Mouse (Mus musculus): ENCODE results near the gene Ttbk1. TPM values are rescaled to one million over a fixed set of nuclear protein-coding genes. Genes with fewer than 3 reads are reported as not detected.

Ttbk1 gene
- not detected for total RNA-seq (2023)

DNA sequence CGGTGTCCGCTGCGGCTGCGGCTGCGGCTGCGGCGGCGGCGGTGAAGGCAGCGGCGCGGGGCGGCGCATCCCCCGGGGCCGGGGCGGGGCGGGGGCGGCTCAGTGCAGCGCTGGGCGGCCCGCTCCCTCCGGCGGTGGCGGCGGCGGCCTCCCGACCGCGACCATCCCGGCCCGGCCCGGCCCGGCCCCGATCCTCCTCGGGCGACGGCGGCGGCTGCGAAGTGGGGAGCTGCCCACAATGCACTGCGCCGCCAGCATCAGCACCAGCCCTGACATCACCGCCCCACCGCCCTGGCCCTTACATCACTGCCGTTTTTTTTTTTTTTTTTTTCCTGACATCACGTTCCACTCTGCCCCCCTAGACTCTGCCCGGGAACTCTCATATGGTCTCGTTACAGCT is at the start of gene Ttbk1:
TSS of gene Ttbk1 (minus strand) at position 245 of the 400 bp plus-strand sequence.

GRCm38 (mm10) chr17:46496623-46497434 is 9.4 kb upstream of the Ttbk1 start, which contains the start of gene Dnph1:
Dnph1 (plus strand) TSS chr17:46496711.

DNA sequence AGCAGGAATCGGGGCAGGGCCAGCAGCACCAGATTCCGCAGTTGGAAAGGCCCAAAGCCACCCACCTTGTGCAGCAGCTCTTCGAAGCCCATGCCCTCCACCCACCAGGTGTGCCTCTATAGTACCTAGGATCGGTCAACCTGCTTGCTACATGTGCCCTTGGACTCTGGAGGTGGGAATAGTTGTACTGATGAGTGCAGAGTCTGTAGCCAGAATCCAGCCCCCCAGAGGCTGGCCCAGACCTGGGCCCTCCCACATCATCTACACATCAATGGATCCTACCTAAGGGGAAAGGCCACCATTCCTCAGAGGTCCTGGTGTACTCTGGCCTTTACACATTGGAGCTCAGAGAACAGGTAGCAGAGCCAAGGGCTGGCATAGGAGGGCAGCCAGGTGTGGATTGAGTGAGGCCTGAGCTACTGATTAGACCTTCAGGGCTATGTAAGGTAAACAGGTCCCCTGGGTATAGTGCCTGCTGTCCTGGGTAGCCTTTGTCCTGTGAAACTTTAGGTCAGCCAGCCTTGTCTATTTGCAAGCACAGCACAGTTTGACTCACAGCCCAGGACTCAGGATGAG is 49.1 kb downstream of the Ttbk1 start, which contains the start of gene Slc22a7:
TSS of gene Slc22a7 (minus strand) at position 160 of the 576 bp plus-strand sequence.

DNA sequence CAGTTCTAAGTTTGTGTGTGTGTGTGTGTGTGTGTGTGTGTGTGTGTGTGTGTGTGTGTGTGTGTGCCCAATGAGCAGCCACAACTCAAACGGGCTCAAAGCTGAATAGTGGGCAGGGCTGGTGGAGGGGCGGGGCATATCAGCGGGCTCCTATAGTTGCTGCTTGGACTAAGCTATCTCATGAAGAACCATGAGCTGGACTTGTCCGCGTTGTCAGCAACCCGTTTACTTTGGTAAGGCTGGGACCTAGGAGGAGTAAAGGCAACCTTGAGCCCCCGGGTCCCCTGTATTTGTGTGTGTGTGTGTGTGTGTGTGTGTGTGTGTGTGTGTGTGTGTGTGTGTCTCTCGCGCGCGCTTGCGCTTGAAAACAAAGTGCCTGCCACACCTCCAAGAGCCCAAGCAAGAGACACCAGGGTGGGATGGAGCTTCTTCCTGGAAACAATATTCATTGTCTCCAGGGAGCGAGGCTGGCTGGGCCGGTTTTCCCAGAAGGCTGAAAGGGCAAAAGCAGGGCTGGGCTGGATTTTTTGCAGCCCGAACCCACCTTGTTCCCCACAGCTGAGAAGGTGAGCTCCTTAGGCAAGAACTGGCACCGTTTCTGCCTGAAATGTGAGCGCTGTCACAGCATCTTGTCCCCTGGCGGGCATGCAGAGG is 58.6 kb downstream of the Ttbk1 start, which contains the start of gene Crip3:
TSS of gene Crip3 (plus strand) at position 166 of the 654 bp plus-strand sequence.

Other genes starting within 250 kb of the Ttbk1 start
- gene Polr1c, start 239.6 kb downstream of the Ttbk1 start, total RNA-seq (2023): 10 to 100 TPM; 20.6 to 23.0 TPM
- 10 to 100 TPM; 86.2 to 94.1 TPM for gene Yipf3, start 239.6 kb downstream of the Ttbk1 start, total RNA-seq (2023)
- 1 to 10 TPM; 1.0 to 1.2 TPM for gene Lrrc73, start 234.1 kb downstream of the Ttbk1 start, total RNA-seq (2023)
- gene Tjap1, start 204.6 kb downstream of the Ttbk1 start, total RNA-seq (2023): 10 to 100 TPM; 23.3 to 27.7 TPM
- gene Dlk2, start 190.3 kb downstream of the Ttbk1 start, total RNA-seq (2023): not detected
- 1 to 10 TPM; 5.3 to 5.9 TPM for gene Abcc10, start 159.3 kb downstream of the Ttbk1 start, total RNA-seq (2023)
- gene Zfp318, start 103.9 kb downstream of the Ttbk1 start, total RNA-seq (2023): 1 to 10 TPM; 5.0 to 9.9 TPM
- not detected for gene Crip3, start 58.7 kb downstream of the Ttbk1 start, total RNA-seq (2023)
- not detected for gene Slc22a7, start 49.2 kb downstream of the Ttbk1 start, total RNA-seq (2023)
- 1 to 10 TPM; 3.7 to 5.4 TPM for gene Dnph1, start 9.0 kb upstream of the Ttbk1 start, total RNA-seq (2023)
- gene Cul9, start 58.7 kb upstream of the Ttbk1 start, total RNA-seq (2023): 1 to 10 TPM; 3.3 to 4.3 TPM
- gene Srf, start 68.5 kb upstream of the Ttbk1 start, total RNA-seq (2023): 10 to 100 TPM; 51.5 to 56.3 TPM
- under 1 TPM; 0.33 to 0.57 TPM for gene Ptk7, start 141.8 kb upstream of the Ttbk1 start, total RNA-seq (2023)
- gene Klc4, start 158.3 kb upstream of the Ttbk1 start, total RNA-seq (2023): 10 to 100 TPM; 22.9 to 26.0 TPM
- gene Mrpl2, start 158.6 kb upstream of the Ttbk1 start, total RNA-seq (2023): 10 to 100 TPM; 22.4 to 22.6 TPM
- 1 to 10 TPM; 3.5 to 3.6 TPM for gene Cul7, start 162.7 kb upstream of the Ttbk1 start, total RNA-seq (2023)
- 10 to 100 TPM; 13.3 to 16.9 TPM for gene Rrp36, start 186.7 kb upstream of the Ttbk1 start, total RNA-seq (2023)
- gene Mea1, start 191.1 kb upstream of the Ttbk1 start, total RNA-seq (2023): 10 to 100 TPM; 41.6 to 50.6 TPM
- 10 to 100 TPM; 48.5 to 51.8 TPM for gene Klhdc3, start 193.2 kb upstream of the Ttbk1 start, total RNA-seq (2023)
- 10 to 100 TPM; 24.7 to 30.7 TPM for gene Ppp2r5d, start 217.4 kb upstream of the Ttbk1 start, total RNA-seq (2023)
- 10 to 100 TPM; 19.7 to 20.7 TPM for gene Pex6, start 223.8 kb upstream of the Ttbk1 start, total RNA-seq (2023)
- 1 to 10 TPM; 3.2 to 4.0 TPM for gene Gnmt, start 241.5 kb upstream of the Ttbk1 start, total RNA-seq (2023)

Data from neutrophil, adult 59 days (primary cell).